7 mouse cellular contexts compared by ENCODE assay signal in genomic region chr14:20576179-20576578, GRCm38 (mm10). TPM values are rescaled to one million over a fixed set of nuclear protein-coding genes. Genes with fewer than 3 reads are reported as not detected.
A peak's percentile ranks its signal among the peaks of the same experiment; 100 is the strongest.
DNase-seq lines count a peak whose midpoint lies in the region; ATAC-seq and TF ChIP-seq lines count a peak whose summit lies in the region.

No protein-coding gene starts in this region.

- DNase-seq in NIH3T3 (ENCODE audit: low read depth): peak; percentile 86
- peak; percentile 38 for DNase-seq in c-Kit-negative CD71-positive TER-119-positive erythroid progenitor cells, embryonic 14.5 days (ENCODE audit: low read depth, low spot score)
- DNase-seq in forebrain, postnatal 0 days: peak; percentile 85
- peak; percentile 14 for DNase-seq in heart, postnatal 25 days (ENCODE audit: low spot score)
- peak; percentile 51 to 78 for DNase-seq in layer of hippocampus, postnatal 25 days (ENCODE audit: extremely low spot score in 1 of 2, low spot score in 1 of 2)
- DNase-seq in midbrain, embryonic 10.5 days (ENCODE audit: low spot score): peak; percentile 48

- WGBS in forebrain, postnatal 0 days: 49% methylated on average over 7 of the region's 7 CpGs
- WGBS in midbrain, embryonic 10.5 days: 59% methylated on average over 7 of the region's 7 CpGs
- 51% methylated on average over 7 of the region's 7 CpGs for WGBS in small intestine, adult 2 months

- H3K27ac ChIP-seq in forebrain, postnatal 0 days (ENCODE audit: low read depth, low read length): no peak overlapping the region
- H3K27ac ChIP-seq in midbrain, embryonic 10.5 days (replicated peaks): no peak overlapping the region
- no peak overlapping the region for H3K27ac ChIP-seq in small intestine, adult 2 months (ENCODE audit: insufficient read depth, low read depth, low read length)

- no peak overlapping the region for H3K4me2 ChIP-seq in forebrain, postnatal 0 days (ENCODE audit: low read depth)

- peaks cover 22% of the 10 kb centered on the region for H3K36me3 ChIP-seq in forebrain, postnatal 0 days (ENCODE audit: insufficient read depth)
- H3K36me3 ChIP-seq in midbrain, embryonic 10.5 days: peaks cover 59% of the 10 kb centered on the region
- H3K36me3 ChIP-seq in small intestine, adult 2 months (ENCODE audit: control insufficient read depth, insufficient read depth, low read length): peaks cover 2% of the 10 kb centered on the region; the same call in 1 of the 2 replicates

- TF ChIP-seq CTCF in forebrain, postnatal 0 days (IDR thresholded peaks at IDR 0.05; ENCODE audit: low read depth): peak; percentile 87
- TF ChIP-seq CTCF in small intestine, adult 2 months (IDR thresholded peaks at IDR 0.05; ENCODE audit: extremely low read depth, insufficient read length, insufficient replicate concordance, low read depth, low read length): peak; percentile 24; the same call in 1 of the 2 replicates

- H3K4me3 ChIP-seq in forebrain, postnatal 0 days (ENCODE audit: low read depth, low read length): no peak overlapping the region
- no peak overlapping the region for H3K4me3 ChIP-seq in midbrain, embryonic 10.5 days
- H3K4me3 ChIP-seq in small intestine, adult 2 months (ENCODE audit: low read depth, low read length): no peak overlapping the region

- H3K9ac ChIP-seq in forebrain, postnatal 0 days: no peak overlapping the region

- ATAC-seq in forebrain, postnatal 0 days: peak; percentile 81

- H3K27me3 ChIP-seq in forebrain, postnatal 0 days (ENCODE audit: insufficient read depth, low read length): no peaks in the 10 kb centered on the region
- no peaks in the 10 kb centered on the region for H3K27me3 ChIP-seq in midbrain, embryonic 10.5 days (ENCODE audit: low read depth, poor library complexity, severe bottlenecking)
- H3K27me3 ChIP-seq in small intestine, adult 2 months (ENCODE audit: control insufficient read depth, insufficient read depth, low read length): no peaks in the 10 kb centered on the region

- TF ChIP-seq POLR2A in small intestine, adult 2 months (IDR thresholded peaks at IDR 0.05; ENCODE audit: low read depth, low read length): no peak

- H3K4me1 ChIP-seq in forebrain, postnatal 0 days (ENCODE audit: insufficient read depth): no peaks in the 10 kb centered on the region
- H3K4me1 ChIP-seq in midbrain, embryonic 10.5 days: no peaks in the 10 kb centered on the region
- no peaks in the 10 kb centered on the region for H3K4me1 ChIP-seq in small intestine, adult 2 months (ENCODE audit: control insufficient read depth, insufficient read depth, insufficient read length, low read length)

- intact Hi-C loops in heart, postnatal 25 days (cut with DNase I): loop anchor here (1.0 to 5.0 kb wide), 2 partner anchors 66 to 82 kb away; partner anchors contain the start of gene Usp54

- no peaks in the 10 kb centered on the region for H3K9me3 ChIP-seq in forebrain, postnatal 0 days (ENCODE audit: low read length)
- H3K9me3 ChIP-seq in midbrain, embryonic 10.5 days (replicated peaks): no peaks in the 10 kb centered on the region

RNA-seq across cellular contexts. Expression of gene Ppp3cb, which starts 29.8 kb away (rescaled TPM):
- 172 and 194 TPM in 2 replicates for total RNA-seq in forebrain, postnatal 0 days (2014; rRNA removed)
- polyA plus RNA-seq in forebrain, postnatal 0 days (2015; fragmentation: Nextera tagmentation; extraction: Ambion mirVana): 83.5 and 103 TPM in 2 replicates
- 10 to 100 TPM; 62.4 to 64.3 TPM for total RNA-seq in heart, postnatal 25 days (2021)
- 100 to 1,000 TPM; 319 to 324 TPM for total RNA-seq in layer of hippocampus, postnatal 25 days (2021)
- 40.9 and 48.8 TPM in 2 replicates for polyA plus RNA-seq in midbrain, embryonic 10.5 days (2016; fragmentation: Nextera tagmentation; extraction: Ambion mirVana)
- polyA plus RNA-seq in small intestine, adult 2 months (2012; rRNA removed): 1.7 and 4.7 TPM in 2 replicates

Comparison
In these comparisons a context has a peak if more than half of its experiments do, and no peak if none do; other contexts are left out.
1. DNase-seq: peak in every context shown above with its lines; median percentile 86 in NIH3T3; 85 in forebrain, postnatal 0 days; 64 in layer of hippocampus, postnatal 25 days; 48 in midbrain, embryonic 10.5 days; 38 in c-Kit-negative CD71-positive TER-119-positive erythroid progenitor cells, embryonic 14.5 days; 14 in heart, postnatal 25 days.